Mouse (Mus musculus) retina, postnatal 7 days (tissue): ENCODE results near the gene Fam221b.

ENCODE experiments used
- DNase-seq: peaks from one replicate; pipeline ENCODE4 v3.0.0-alpha.2; 2012; ENCODE audit warnings: low read depth, low spot score

The Fam221b gene

DNA sequence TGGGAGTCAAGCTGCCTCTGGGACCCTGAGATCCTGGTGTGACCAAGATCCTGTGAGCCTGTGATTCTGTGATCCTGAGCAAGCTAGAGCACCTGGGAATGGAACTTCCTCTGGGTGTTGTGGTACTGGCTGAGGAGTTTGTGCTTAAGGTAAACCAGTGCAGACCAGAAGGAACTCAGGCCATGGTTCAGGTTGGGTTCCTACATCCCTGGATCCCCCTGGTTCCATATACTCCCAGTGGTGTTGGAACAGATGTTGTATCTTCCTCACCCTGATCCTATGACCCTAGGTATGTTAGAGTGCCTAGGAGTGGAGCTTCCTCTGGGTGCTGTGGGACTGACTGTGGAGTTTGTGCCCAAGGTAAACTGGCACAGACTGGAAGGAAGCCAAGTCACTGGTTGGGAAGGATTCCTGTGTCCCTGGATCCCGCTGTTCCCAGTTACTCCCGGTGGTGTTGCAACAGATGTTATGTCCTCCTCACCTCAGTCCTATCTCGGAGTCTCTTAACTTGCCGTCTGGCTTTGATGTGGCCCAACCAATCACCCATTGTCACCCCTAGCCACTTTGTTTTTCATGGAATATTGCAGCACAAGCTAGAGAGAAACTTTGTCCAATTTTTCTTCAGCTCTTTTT lies 48.7 kb downstream of the Fam221b start:
- DNase-seq = no peak

DNA sequence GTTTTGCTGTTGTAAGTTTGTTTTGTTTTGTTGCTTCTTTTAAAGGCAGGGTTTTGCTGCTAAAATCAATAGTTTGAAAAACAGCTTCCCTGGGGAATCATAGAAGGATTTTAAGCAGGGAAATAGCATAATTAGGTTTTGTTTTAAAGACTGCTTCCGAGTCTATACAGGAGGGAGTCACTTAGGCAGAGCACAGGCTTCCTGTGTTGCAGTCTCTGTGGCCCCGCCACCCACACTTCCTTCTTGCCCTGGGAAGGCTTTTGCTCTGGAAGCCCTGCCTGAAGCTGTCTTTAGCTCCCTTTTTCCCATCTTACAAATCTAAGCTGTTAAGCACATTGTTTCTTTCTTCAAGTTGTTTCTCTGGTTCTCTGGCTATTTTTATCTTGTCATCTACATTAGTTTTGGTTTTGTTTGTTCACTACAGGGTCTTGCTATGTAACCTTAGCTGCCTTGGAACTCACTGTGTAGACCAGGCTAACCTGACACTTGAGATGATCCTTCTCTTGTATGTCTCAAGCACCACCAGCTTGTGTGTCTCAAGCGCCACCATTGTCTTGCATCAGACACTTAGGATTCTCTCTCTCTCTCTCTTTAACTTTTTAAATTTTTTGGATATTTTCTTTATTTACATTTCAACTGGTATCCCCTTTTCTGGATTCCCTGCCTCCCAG lies 55.8 kb downstream of the Fam221b start:
- no peak for DNase-seq

DNA sequence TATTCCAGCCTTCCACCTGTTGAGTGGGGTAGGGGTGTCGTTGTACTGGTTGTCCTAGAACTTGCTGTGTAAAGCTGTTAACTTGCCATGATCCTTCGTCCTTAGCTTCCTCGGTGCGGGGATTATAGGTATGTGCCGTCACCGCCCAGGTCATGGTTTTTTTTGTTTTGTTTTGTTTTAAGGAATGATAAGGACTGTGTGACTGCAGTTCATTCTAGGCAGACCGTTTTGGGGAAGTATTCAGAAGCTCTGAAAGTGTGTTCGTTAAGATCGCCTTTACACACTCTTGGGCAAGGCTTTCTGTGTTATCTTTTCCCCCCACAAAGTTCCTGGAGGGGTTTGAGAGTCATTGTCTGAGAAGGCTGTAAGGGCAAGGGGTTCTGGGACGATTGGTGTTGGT lies 56.4 kb downstream of the Fam221b start:
- no peak for DNase-seq
